Mouse (Mus musculus): Measurements from ENCODE around the gene Kif26b.

GRCm38 (mm10) chr1:178952910-178953309, 424.0 kb downstream of the Kif26b start:
- TF ChIP-seq POLR2A (IDR thresholded peaks at IDR 0.05; ENCODE audit: low read depth, low read length) (no peak), CTCF (IDR thresholded peaks at IDR 0.05; ENCODE audit: extremely low read depth, insufficient read length, insufficient replicate concordance, low read depth, low read length) (no peak)
